Mouse (Mus musculus) brain, embryonic 14.5 days (tissue): ENCODE data around the gene Cd47.

Source experiments
- CTCF ChIP-seq: fragments of 200-500 bp; IDR thresholded peaks from 2 replicates; pipeline ENCODE4 v1.5.1; 2012; ENCODE audit warnings: inconsistent platforms, mild to moderate bottlenecking, moderate library complexity, borderline replicate concordance; ENCODE audit not compliant: insufficient read depth, insufficient read length; ENCODE audit errors: extremely low read depth
- POLR2A ChIP-seq: fragments of 200-500 bp; IDR thresholded peaks from 2 replicates; pipeline ENCODE4 v1.6.1; 2012; ENCODE audit warnings: mild to moderate bottlenecking, inconsistent platforms, borderline replicate concordance; ENCODE audit not compliant: poor library complexity, insufficient read depth, insufficient read length, severe bottlenecking; ENCODE audit errors: extremely low read depth

- TF ChIP-seq CTCF (no peak), POLR2A (no peak)
Measured at GRCm38 (mm10) chr16:49772576-49772975, 27.8 kb upstream of the Cd47 start.
